Comparison of ENCODE assay signal across 22 mouse cellular contexts in genomic region chr2:11762541-11762940, GRCm38 (mm10).
"Had no signal": no experiment of that assay in that cellular context is flagged by ENCODE, and none has a peak within 500 bp of the region (broad histone marks: within the 10 kb centered on the region; RNA-seq: fewer than 3 reads in every experiment).

No protein-coding gene starts in this region.

- ATAC-seq: hindbrain, embryonic 16.5 days; hindbrain, postnatal 0 days; inflammation-experienced regulatory T-cells, adult 6 months; intestine, embryonic 15.5 days; intestine, embryonic 16.5 days; intestine, postnatal 0 days had no signal

- DNase-seq: heart, postnatal 10 days; heart, postnatal 14 days; heart, postnatal 36 days; heart, postnatal 4 days; kidney, adult 11 months; kidney, adult 18-20 months; kidney, adult 2 months; kidney, adult 8-10 months; kidney, adult 9 months; kidney, postnatal 10 days; kidney, postnatal 14 days; kidney, postnatal 25 days; kidney, postnatal 36 days; kidney, postnatal 4 days; layer of hippocampus, adult 9-11 months; layer of hippocampus, postnatal 36 days had no signal
